Mouse (Mus musculus) small intestine, adult 2 months (tissue): ENCODE results near the gene Rnf141. TPM values are rescaled to one million over a fixed set of nuclear protein-coding genes. Genes with fewer than 3 reads are reported as not detected.

Source experiments
- H3K27ac ChIP-seq: fragments of 200-500 bp; 2 replicates; pipeline ENCODE4 v1.5.1; 2012; ENCODE audit warnings: low read depth, low read length, control low read depth, inconsistent platforms; ENCODE audit not compliant: insufficient read depth
- H3K27me3 ChIP-seq: fragments of 200-500 bp; 2 replicates; pipeline ENCODE4 v1.6.1; 2012; ENCODE audit warnings: mild to moderate bottlenecking, moderate library complexity, low read length, inconsistent platforms; ENCODE audit not compliant: control insufficient read depth, insufficient read depth
- H3K36me3 ChIP-seq: fragments of 200-500 bp; 2 replicates; pipeline ENCODE4 v1.6.1; 2012; ENCODE audit warnings: mild to moderate bottlenecking, low read length, control low read depth, inconsistent platforms; ENCODE audit not compliant: control insufficient read depth, insufficient read depth
- H3K4me1 ChIP-seq: fragments of 200-500 bp; 2 replicates; pipeline ENCODE4 v1.6.1; 2012; ENCODE audit warnings: low read length, inconsistent platforms, mixed read lengths; ENCODE audit not compliant: control insufficient read depth, insufficient read depth, insufficient read length
- H3K4me3 ChIP-seq: fragments of 200-500 bp; 2 replicates; pipeline ENCODE4 v1.5.1; 2012; ENCODE audit warnings: low read depth, mild to moderate bottlenecking, control low read depth, inconsistent platforms, low read length, moderate library complexity
- CTCF ChIP-seq: fragments of 200-500 bp; IDR thresholded peaks from 2 replicates; pipeline ENCODE4 v1.5.1; 2012; ENCODE audit warnings: low read depth, mild to moderate bottlenecking, control low read depth, inconsistent platforms, low read length, moderate library complexity, mixed read lengths; ENCODE audit not compliant: insufficient replicate concordance, insufficient read length; ENCODE audit errors: extremely low read depth
- POLR2A ChIP-seq: fragments of 200-500 bp; IDR thresholded peaks from 2 replicates; pipeline ENCODE4 v1.6.1; 2012; ENCODE audit warnings: low read depth, mild to moderate bottlenecking, control low read depth, inconsistent platforms, low read length, moderate library complexity
- WGBS: fragments of 180-500 bp; shearing (Covaris S2); methylation state at CpG from one replicate; pipeline ENCODE4 v1.1.7; 2018; 5-methylcytosine and 5-hydroxymethylcytosine counted together
- polyA plus RNA-seq: library from polyadenylated mRNA; depleted of rRNA; stranded (reverse); fragments of >200 nt; gene quantifications from 2 replicates; pipeline ENCODE4 v1.2.3, GENCODE M21; 2012

Gene Rnf141
- polyA plus RNA-seq, 1 experiment: 21.2 TPM

- no peak overlapping the region for H3K4me3 ChIP-seq
- no peak overlapping the region for H3K27ac ChIP-seq
- TF ChIP-seq POLR2A (no peak), CTCF (no peak)
- 49% methylated on average over 11 of the region's 11 CpGs for WGBS
- H3K36me3 ChIP-seq: peaks cover 37% of the 10 kb centered on the region
- no peaks in the 10 kb centered on the region; the same call in 1 of the 2 replicates for H3K4me1 ChIP-seq
- H3K27me3 ChIP-seq: no peaks in the 10 kb centered on the region
These were observed 25.4 kb downstream of the Rnf141 start for GRCm38 (mm10) chr7:110818787-110819350.

- Histone ChIP-seq H3K36me3 (peaks cover 32% of the 10 kb centered on the region), H3K4me3 (no peak overlapping the region), H3K27me3 (no peaks in the 10 kb centered on the region), H3K27ac (no peak overlapping the region), H3K4me1 (no peaks in the 10 kb centered on the region; the same call in 1 of the 2 replicates)
- 54% methylated on average over 6 of the region's 6 CpGs for WGBS
- TF ChIP-seq POLR2A (no peak), CTCF (no peak)
These were observed 26.1 kb downstream of the Rnf141 start for GRCm38 (mm10) chr7:110818206-110818605.

GRCm38 (mm10) chr7:110816037-110816436 is 28.2 kb downstream of the Rnf141 start:
- TF ChIP-seq CTCF (no peak; the same call in 1 of the 2 replicates), POLR2A (no peak)
- WGBS: 66% methylated on average over 5 of the region's 5 CpGs
- Histone ChIP-seq H3K27ac (no peak overlapping the region), H3K27me3 (no peaks in the 10 kb centered on the region), H3K4me1 (no peaks in the 10 kb centered on the region; the same call in 1 of the 2 replicates), H3K4me3 (no peak overlapping the region), H3K36me3 (peaks cover 32% of the 10 kb centered on the region)

- 94% methylated on average over 1 of the region's 1 CpGs for WGBS
- Histone ChIP-seq H3K27me3 (no peaks in the 10 kb centered on the region), H3K27ac (no peak overlapping the region), H3K4me1 (no peaks in the 10 kb centered on the region; the same call in 1 of the 2 replicates), H3K36me3 (peaks cover 35% of the 10 kb centered on the region), H3K4me3 (no peak overlapping the region)
- no peak for TF ChIP-seq POLR2A
- no peak for TF ChIP-seq CTCF
These were observed 30.3 kb downstream of the Rnf141 start for GRCm38 (mm10) chr7:110813983-110814382.

GRCm38 (mm10) chr7:110811529-110811928 is 32.7 kb downstream of the Rnf141 start:
- H3K4me3 ChIP-seq: no peak overlapping the region
- 87% methylated on average over 5 of the region's 5 CpGs for WGBS
- peaks cover 31% of the 10 kb centered on the region for H3K36me3 ChIP-seq
- TF ChIP-seq POLR2A (no peak), CTCF (no peak)
- H3K4me1 ChIP-seq: no peaks in the 10 kb centered on the region
- no peaks in the 10 kb centered on the region for H3K27me3 ChIP-seq
- no peak overlapping the region for H3K27ac ChIP-seq

- 88% methylated on average over 8 of the region's 8 CpGs for WGBS
- Histone ChIP-seq H3K27ac (no peak overlapping the region), H3K4me1 (no peaks in the 10 kb centered on the region), H3K36me3 (peaks cover 31% of the 10 kb centered on the region), H3K27me3 (no peaks in the 10 kb centered on the region), H3K4me3 (no peak overlapping the region)
- TF ChIP-seq POLR2A (no peak), CTCF (no peak)
These were observed 33.3 kb downstream of the Rnf141 start for GRCm38 (mm10) chr7:110810995-110811394.

GRCm38 (mm10) chr7:110809585-110810557 is 34.4 kb downstream of the Rnf141 start:
- Histone ChIP-seq H3K27ac (no peak overlapping the region), H3K4me1 (no peaks in the 10 kb centered on the region), H3K27me3 (no peaks in the 10 kb centered on the region), H3K36me3 (peaks cover 30% of the 10 kb centered on the region), H3K4me3 (no peak overlapping the region)
- TF ChIP-seq POLR2A (no peak), CTCF (no peak)
- WGBS: 88% methylated on average over 18 of the region's 18 CpGs
